Mouse (Mus musculus): ENCODE results near the gene Eif4a2.
"Not testable (repeated sequence)": the region's sequence is repeated elsewhere in the genome, so short reads cannot be mapped to it uniquely, and the experiment has no call there.

GRCm38 (mm10) chr16:23059630-23060029 lies 47.6 kb upstream of the Eif4a2 start:
- TF ChIP-seq CTCF (IDR thresholded peaks at IDR 0.05; ENCODE audit: control insufficient read depth, insufficient read depth, insufficient read length); FOSL1 (IDR thresholded peaks at IDR 0.05; ENCODE audit: insufficient read depth, low read length, poor library complexity, severe bottlenecking): not testable (repeated sequence)
